Mouse (Mus musculus): ENCODE data around the gene Nacad. TPM values are rescaled to one million over a fixed set of nuclear protein-coding genes. Genes with fewer than 3 reads are reported as not detected.

The Nacad gene
- polyA plus RNA-seq, 1 experiment from 2014 or later = 17.2 TPM

DNA sequence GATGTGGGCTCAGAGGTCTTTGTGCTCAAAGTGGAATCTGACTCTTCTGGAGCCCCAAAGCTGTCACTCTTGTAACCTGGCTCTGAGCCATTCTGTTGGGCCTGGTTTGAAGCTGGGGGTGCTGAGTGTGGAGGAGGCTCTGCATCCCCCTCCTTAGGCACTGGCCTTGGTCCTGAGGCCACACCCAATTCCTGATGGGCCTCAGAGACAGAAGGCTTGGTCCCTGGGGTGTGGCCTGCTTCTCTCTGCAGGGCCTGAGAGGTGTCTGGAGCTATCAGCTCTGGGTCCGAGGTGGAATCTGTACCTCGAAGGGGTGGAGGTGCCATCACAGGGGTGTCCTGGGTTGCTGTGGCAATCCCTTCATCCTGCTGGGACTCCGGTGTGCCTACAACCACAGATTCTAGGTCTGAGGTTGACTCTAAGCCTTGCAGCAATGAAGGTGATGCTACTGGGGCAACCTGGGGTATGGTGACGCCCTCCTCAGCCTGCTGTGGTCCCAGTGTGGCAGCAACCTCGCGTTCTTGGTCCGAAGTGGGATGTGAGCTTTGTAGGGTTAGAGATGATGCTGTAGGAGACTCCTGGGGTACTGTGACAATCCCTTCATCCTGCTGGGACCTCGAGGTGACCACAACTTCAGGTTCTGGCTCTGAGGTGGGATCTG lies 5.4 kb downstream of the Nacad start:
- peaks cover 50% of the 10 kb centered on the region for H3K36me3 ChIP-seq
- H3K9me3 ChIP-seq (replicated peaks) = no peaks in the 10 kb centered on the region
- no peak for DNase-seq (ENCODE audit: low spot score)
- no peak overlapping the region for H3K4me3 ChIP-seq
- H3K27ac ChIP-seq (replicated peaks) = 0 out of 2 replicates have a peak overlapping the region, but pooled peaks have one; percentile 76
- 87% methylated on average over 8 of the region's 8 CpGs for WGBS
- H3K4me1 ChIP-seq = peaks cover 74% of the 10 kb centered on the region
- H3K27me3 ChIP-seq (ENCODE audit: low read depth, poor library complexity, severe bottlenecking) = peaks cover 25% of the 10 kb centered on the region

DNA sequence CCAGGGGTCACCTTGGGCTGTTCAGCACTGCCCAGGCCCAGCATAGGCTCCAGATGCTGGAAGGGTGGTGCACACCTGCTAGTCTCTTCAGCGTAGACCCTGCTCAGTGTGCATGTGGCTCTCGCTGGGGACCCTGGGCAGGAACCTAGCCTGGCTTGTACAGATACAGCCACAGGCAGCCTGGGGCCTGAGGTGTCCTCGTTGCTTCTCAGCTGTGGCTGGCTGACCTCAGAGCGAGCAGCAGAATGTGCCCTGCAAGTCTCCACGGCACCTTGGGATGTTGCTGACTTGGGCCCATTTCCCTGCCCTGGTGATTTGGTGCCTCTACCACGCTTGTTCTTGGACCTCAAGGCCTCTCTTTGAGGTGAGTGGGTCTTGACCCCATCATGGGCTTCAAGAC lies 6.0 kb downstream of the Nacad start:
- H3K27me3 ChIP-seq (ENCODE audit: low read depth, poor library complexity, severe bottlenecking) = peaks cover 19% of the 10 kb centered on the region
- peak overlapping the region; percentile 76 for H3K27ac ChIP-seq (replicated peaks)
- no peaks in the 10 kb centered on the region for H3K9me3 ChIP-seq (replicated peaks)
- H3K4me3 ChIP-seq = peak overlapping the region; percentile 41; the same call in 1 of the 2 replicates
- peaks cover 56% of the 10 kb centered on the region for H3K36me3 ChIP-seq
- 82% methylated on average over 6 of the region's 6 CpGs for WGBS
- peaks cover 68% of the 10 kb centered on the region for H3K4me1 ChIP-seq
- no peak for DNase-seq (ENCODE audit: low spot score)

GRCm38 (mm10) chr11:6599011-6599681 lies 6.7 kb downstream of the Nacad start:
- Histone ChIP-seq H3K27ac (replicated peaks) (peak overlapping the region; percentile 76), H3K27me3 (ENCODE audit: low read depth, poor library complexity, severe bottlenecking) (peaks cover 12% of the 10 kb centered on the region), H3K36me3 (peaks cover 63% of the 10 kb centered on the region), H3K4me1 (peaks cover 61% of the 10 kb centered on the region), H3K4me3 (peak overlapping the region; percentile 41), H3K9me3 (replicated peaks) (no peaks in the 10 kb centered on the region)
- WGBS = 16% methylated on average over 27 of the region's 27 CpGs
- peak; percentile 54 for DNase-seq (ENCODE audit: low spot score)

- Histone ChIP-seq H3K9me3 (replicated peaks) (no peaks in the 10 kb centered on the region), H3K27me3 (ENCODE audit: low read depth, poor library complexity, severe bottlenecking) (peaks cover 4% of the 10 kb centered on the region), H3K36me3 (peaks cover 71% of the 10 kb centered on the region), H3K4me3 (peak overlapping the region; percentile 41), H3K4me1 (peaks cover 53% of the 10 kb centered on the region), H3K27ac (replicated peaks) (peak overlapping the region; percentile 76)
- DNase-seq (ENCODE audit: low spot score) = no peak
- 55% methylated on average over 19 of the region's 19 CpGs for WGBS
Measured at GRCm38 (mm10) chr11:6598191-6598889, 7.5 kb downstream of the Nacad start.

- DNase-seq (ENCODE audit: low spot score) = no peak
- peaks cover 79% of the 10 kb centered on the region for H3K36me3 ChIP-seq
- H3K4me3 ChIP-seq = no peak overlapping the region
- 81% methylated on average over 7 of the region's 7 CpGs for WGBS
- H3K4me1 ChIP-seq = peaks cover 45% of the 10 kb centered on the region
- H3K9me3 ChIP-seq (replicated peaks) = no peaks in the 10 kb centered on the region
- 0 out of 2 replicates have a peak overlapping the region, but pooled peaks have one; percentile 76 for H3K27ac ChIP-seq (replicated peaks)
- H3K27me3 ChIP-seq (ENCODE audit: low read depth, poor library complexity, severe bottlenecking) = no peaks in the 10 kb centered on the region
Measured at GRCm38 (mm10) chr11:6597523-6597922, 8.3 kb downstream of the Nacad start.

GRCm38 (mm10) chr11:6596616-6597015 lies 9.2 kb downstream of the Nacad start:
- no peak for DNase-seq (ENCODE audit: low spot score)
- Histone ChIP-seq H3K9me3 (replicated peaks) (no peaks in the 10 kb centered on the region), H3K27me3 (ENCODE audit: low read depth, poor library complexity, severe bottlenecking) (no peaks in the 10 kb centered on the region), H3K4me1 (peaks cover 36% of the 10 kb centered on the region), H3K27ac (replicated peaks) (no peak overlapping the region), H3K36me3 (peaks cover 80% of the 10 kb centered on the region), H3K4me3 (no peak overlapping the region)
- WGBS = 89% methylated on average over 3 of the region's 3 CpGs

DNA sequence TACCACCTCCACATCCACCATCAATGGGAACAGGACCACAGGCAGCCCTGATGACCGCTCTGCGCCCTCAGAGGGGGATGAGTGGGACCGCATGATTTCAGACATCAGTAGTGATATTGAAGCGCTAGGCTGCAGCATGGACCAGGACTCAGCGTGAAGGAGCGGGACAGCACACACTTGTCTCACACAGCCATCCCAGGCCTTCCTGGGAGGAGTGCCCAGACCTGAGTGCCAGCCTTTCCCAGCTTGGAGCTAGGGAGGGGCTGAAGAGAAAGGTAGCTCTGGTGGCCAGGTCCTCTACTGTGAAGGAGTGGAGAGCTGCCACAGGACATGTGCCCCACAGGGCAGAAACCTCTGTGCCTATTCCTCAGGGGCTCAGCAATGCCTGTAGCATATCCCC lies 9.6 kb downstream of the Nacad start:
- no peaks in the 10 kb centered on the region for H3K9me3 ChIP-seq (replicated peaks)
- H3K27ac ChIP-seq (replicated peaks) = no peak overlapping the region
- no peak for DNase-seq (ENCODE audit: low spot score)
- H3K27me3 ChIP-seq (ENCODE audit: low read depth, poor library complexity, severe bottlenecking) = no peaks in the 10 kb centered on the region
- peaks cover 35% of the 10 kb centered on the region for H3K4me1 ChIP-seq
- peaks cover 80% of the 10 kb centered on the region for H3K36me3 ChIP-seq
- no peak overlapping the region for H3K4me3 ChIP-seq
- 94% methylated on average over 6 of the region's 6 CpGs for WGBS

GRCm38 (mm10) chr11:6595339-6595738 lies 10.5 kb downstream of the Nacad start:
- no peaks in the 10 kb centered on the region for H3K9me3 ChIP-seq (replicated peaks)
- no peaks in the 10 kb centered on the region for H3K27me3 ChIP-seq (ENCODE audit: low read depth, poor library complexity, severe bottlenecking)
- peaks cover 31% of the 10 kb centered on the region for H3K4me1 ChIP-seq
- H3K27ac ChIP-seq (replicated peaks) = no peak overlapping the region
- 92% methylated on average over 5 of the region's 5 CpGs for WGBS
- no peak overlapping the region for H3K4me3 ChIP-seq
- no peak for DNase-seq (ENCODE audit: low spot score)
- peaks cover 84% of the 10 kb centered on the region for H3K36me3 ChIP-seq

GRCm38 (mm10) chr11:6594845-6595244 lies 11.0 kb downstream of the Nacad start:
- Histone ChIP-seq H3K4me3 (no peak overlapping the region), H3K27me3 (ENCODE audit: low read depth, poor library complexity, severe bottlenecking) (no peaks in the 10 kb centered on the region), H3K4me1 (peaks cover 26% of the 10 kb centered on the region), H3K9me3 (replicated peaks) (no peaks in the 10 kb centered on the region), H3K36me3 (peaks cover 86% of the 10 kb centered on the region), H3K27ac (replicated peaks) (no peak overlapping the region)
- DNase-seq (ENCODE audit: low spot score) = no peak
- 91% methylated on average over 6 of the region's 6 CpGs for WGBS

- Histone ChIP-seq H3K27me3 (ENCODE audit: low read depth, poor library complexity, severe bottlenecking) (no peaks in the 10 kb centered on the region), H3K27ac (replicated peaks) (no peak overlapping the region), H3K4me1 (peaks cover 12% of the 10 kb centered on the region), H3K36me3 (peaks cover 99% of the 10 kb centered on the region), H3K9me3 (replicated peaks) (no peaks in the 10 kb centered on the region), H3K4me3 (no peak overlapping the region)
- DNase-seq (ENCODE audit: low spot score) = no peak
- 86% methylated on average over 11 of the region's 11 CpGs for WGBS
Measured at GRCm38 (mm10) chr11:6593406-6593805, 12.4 kb downstream of the Nacad start.

DNA sequence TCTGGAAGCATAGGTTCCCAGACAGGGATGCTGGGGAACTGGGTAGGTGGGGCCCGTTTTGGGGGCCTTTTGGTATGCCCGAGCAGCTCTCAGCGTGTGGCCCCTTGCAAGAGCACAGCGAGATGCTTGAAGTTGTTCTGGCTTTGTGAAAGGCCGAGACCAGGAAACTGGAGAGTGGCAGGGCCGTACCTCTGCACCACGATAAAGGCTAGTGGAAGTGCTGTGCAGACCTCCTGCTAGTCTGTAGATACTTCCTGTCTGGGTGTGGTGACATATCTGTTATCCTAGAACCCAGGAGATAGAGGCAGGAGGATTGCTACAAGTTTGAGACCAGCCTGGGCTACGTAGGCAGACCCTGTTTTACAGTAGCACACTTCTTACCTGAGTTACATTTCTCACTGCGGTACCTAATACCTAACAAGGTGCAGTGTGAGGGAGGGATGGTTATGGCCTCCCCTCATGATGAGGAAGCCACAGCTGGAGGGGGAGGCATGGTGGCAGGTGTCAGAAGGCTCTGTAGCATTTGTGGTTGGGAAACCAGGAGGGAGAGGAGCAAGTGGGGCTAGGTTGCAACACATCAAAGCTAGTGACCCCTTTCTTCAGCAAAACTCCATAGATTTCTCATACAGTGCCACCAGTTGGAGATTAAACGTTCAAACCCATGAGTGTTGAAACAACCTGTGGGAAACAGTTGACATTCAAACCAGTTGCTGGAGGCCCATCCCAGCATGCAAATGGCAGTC lies 14.7 kb downstream of the Nacad start:
- WGBS = 84% methylated on average over 10 of the region's 10 CpGs
- H3K9me3 ChIP-seq (replicated peaks) = no peaks in the 10 kb centered on the region
- H3K27me3 ChIP-seq (ENCODE audit: low read depth, poor library complexity, severe bottlenecking) = no peaks in the 10 kb centered on the region
- H3K27ac ChIP-seq (replicated peaks) = no peak overlapping the region
- peaks cover 96% of the 10 kb centered on the region for H3K36me3 ChIP-seq
- H3K4me1 ChIP-seq = no peaks in the 10 kb centered on the region
- no peak for DNase-seq (ENCODE audit: low spot score)
- no peak overlapping the region for H3K4me3 ChIP-seq

DNA sequence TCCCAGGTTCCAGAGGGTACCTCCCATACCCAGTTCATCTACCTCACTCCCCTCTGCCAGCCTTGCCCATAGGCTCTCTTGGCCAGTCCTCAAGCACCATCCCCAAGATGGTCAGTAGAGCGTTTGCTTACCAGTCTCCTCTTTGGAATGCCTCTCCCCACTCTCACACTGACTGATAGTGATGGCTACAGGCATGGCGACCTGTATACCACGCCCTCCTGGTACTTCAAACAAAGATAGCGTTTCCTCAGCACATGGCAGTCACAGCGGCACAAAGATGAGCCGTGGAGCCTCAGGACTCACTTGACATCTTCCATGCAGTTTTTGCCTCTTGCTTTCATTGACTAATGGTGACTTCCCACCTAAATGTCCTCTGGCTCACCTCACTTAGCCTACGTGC lies 16.0 kb downstream of the Nacad start:
- H3K4me1 ChIP-seq = no peaks in the 10 kb centered on the region
- no peaks in the 10 kb centered on the region for H3K27me3 ChIP-seq (ENCODE audit: low read depth, poor library complexity, severe bottlenecking)
- H3K36me3 ChIP-seq = peaks cover 96% of the 10 kb centered on the region
- DNase-seq (ENCODE audit: low spot score) = no peak
- no peaks in the 10 kb centered on the region for H3K9me3 ChIP-seq (replicated peaks)
- 96% methylated on average over 7 of the region's 7 CpGs for WGBS
- no peak overlapping the region for H3K4me3 ChIP-seq
- H3K27ac ChIP-seq (replicated peaks) = no peak overlapping the region

Measured in midbrain, embryonic 10.5 days (tissue).